Mouse (Mus musculus) hindbrain, postnatal 0 days (tissue): Measurements from ENCODE around the gene Olfr1240. TPM values are rescaled to one million over a fixed set of nuclear protein-coding genes. Genes with fewer than 3 reads are reported as not detected.

Experiments
- ATAC-seq: fragments of 200-750 bp; cut with Nextera tagmentation; 2 replicates; pipeline ENCODE4 v1.8.0; 2017; ENCODE audit warnings: mild to moderate bottlenecking, moderate TSS enrichment, moderate library complexity
- DNase-seq: peaks from one replicate; pipeline ENCODE4 v3.0.0-alpha.2; 2015; ENCODE audit warnings: low spot score
- H3K27ac ChIP-seq: fragments of 300-500 bp; sonication (generic); 2 replicates; pipeline ENCODE4 v1.5.1; 2014; ENCODE audit warnings: mild to moderate bottlenecking
- H3K27me3 ChIP-seq: fragments of 300-500 bp; sonication (generic); 2 replicates; pipeline ENCODE4 v1.6.1; 2014; ENCODE audit warnings: low read length, mixed read lengths; ENCODE audit not compliant: insufficient read depth
- H3K36me3 ChIP-seq: fragments of 300-500 bp; sonication (generic); 2 replicates; pipeline ENCODE4 v1.6.1; 2014; ENCODE audit warnings: low read length, mixed read lengths; ENCODE audit not compliant: insufficient read depth
- H3K4me1 ChIP-seq: fragments of 300-500 bp; sonication (generic); 2 replicates; pipeline ENCODE4 v1.6.1; 2014; ENCODE audit warnings: antibody characterized with exemption, low read length, mixed read lengths; ENCODE audit not compliant: insufficient read depth
- H3K4me2 ChIP-seq: fragments of 300-500 bp; sonication (generic); 2 replicates; pipeline ENCODE4 v1.6.1; 2014; ENCODE audit warnings: low read depth, mild to moderate bottlenecking, low read length, moderate library complexity, mixed read lengths
- H3K4me3 ChIP-seq: fragments of 300-500 bp; sonication (generic); 2 replicates; pipeline ENCODE4 v1.5.1; 2014; ENCODE audit warnings: low read length
- H3K9ac ChIP-seq: fragments of 300-500 bp; sonication (generic); replicated peaks from 2 replicates; pipeline ENCODE4 v1.6.1; 2014; ENCODE audit warnings: mild to moderate bottlenecking, low read length, moderate library complexity, mixed read lengths
- H3K9me3 ChIP-seq: fragments of 300-500 bp; sonication (generic); 2 replicates; pipeline ENCODE4 v1.6.1; 2016; ENCODE audit warnings: low read length, mixed read lengths
- CTCF ChIP-seq: IDR thresholded peaks from 2 replicates; pipeline ENCODE4 v1.5.1; 2016; ENCODE audit warnings: antibody characterized with exemption, control low read depth, low read depth
- WGBS: fragments of 180-500 bp; shearing (Covaris S2); extraction: QIAGEN DNeasy Blood & Tissue Kit; methylation state at CpG from one replicate; pipeline ENCODE4 v1.1.7; 2014; 5-methylcytosine and 5-hydroxymethylcytosine counted together
- polyA plus RNA-seq: library from polyadenylated mRNA; unstranded; fragments of >200 nt; fragmentation: Nextera tagmentation; extraction: Ambion mirVana; gene quantifications from 2 replicates; pipeline ENCODE4 v1.2.1, GENCODE M21; 2015
- total RNA-seq: library from RNA; depleted of rRNA; stranded (reverse); fragments of >200 nt; gene quantifications from 2 replicates; pipeline ENCODE4 v1.2.3, GENCODE M21; 2014; rRNA removed

Olfr1240 gene
- total RNA-seq (not detected in 2 replicates), polyA plus RNA-seq (not detected in 2 replicates)

GRCm38 (mm10) chr2:89442900-89443299 lies at the start of gene Olfr1240:
Gene Olfr1240, minus strand, starts transcription at chr2:89443000.
- Histone ChIP-seq H3K4me1 (no peaks in the 10 kb centered on the region), H3K4me3 (no peak within 1 kb of the TSS), H3K27me3 (no peaks in the 10 kb centered on the region), H3K9me3 (no peaks in the 10 kb centered on the region), H3K27ac (no peak within 1 kb of the TSS), H3K36me3 (no peaks in the 10 kb centered on the region), H3K4me2 (no peak within 1 kb of the TSS), H3K9ac (no peak within 1 kb of the TSS)
- DNase-seq (no peak), ATAC-seq (no peak)
- no peak for TF ChIP-seq CTCF
- WGBS = 85% methylated on average over 3 of the region's 3 CpGs

- no peaks in the 10 kb centered on the region for H3K4me1 ChIP-seq
- H3K27me3 ChIP-seq = no peaks in the 10 kb centered on the region
- H3K9me3 ChIP-seq = no peaks in the 10 kb centered on the region
- no peak within 1 kb of the TSS for H3K9ac ChIP-seq
- no peak within 1 kb of the TSS for H3K4me2 ChIP-seq
- no peak for ATAC-seq
- H3K4me3 ChIP-seq = no peak within 1 kb of the TSS
- DNase-seq = no peak
- H3K36me3 ChIP-seq = no peaks in the 10 kb centered on the region
- TF ChIP-seq CTCF = no peak
- no peak within 1 kb of the TSS for H3K27ac ChIP-seq
Measured at GRCm38 (mm10) chr2:89487026-89487425, 44.2 kb upstream of the Olfr1240 start, which contains the start of gene Olfr1241. Gene Olfr1241, minus strand, starts transcription at chr2:89487126.

- no peaks in the 10 kb centered on the region for H3K36me3 ChIP-seq
- H3K9me3 ChIP-seq = no peaks in the 10 kb centered on the region
- no peaks in the 10 kb centered on the region for H3K27me3 ChIP-seq
- no peak for DNase-seq
- WGBS = 94% methylated on average over 2 of the region's 2 CpGs
- ATAC-seq = no peak
- no peak within 1 kb of the TSS for H3K4me3 ChIP-seq
- no peaks in the 10 kb centered on the region for H3K4me1 ChIP-seq
- H3K9ac ChIP-seq = no peak within 1 kb of the TSS
- H3K27ac ChIP-seq = no peak within 1 kb of the TSS
- no peak within 1 kb of the TSS for H3K4me2 ChIP-seq
- TF ChIP-seq CTCF = no peak
Measured at GRCm38 (mm10) chr2:89420307-89420706, 22.5 kb downstream of the Olfr1240 start, which contains the start of gene Olfr1239. Gene Olfr1239, minus strand, starts transcription at chr2:89420407.

- WGBS = 86% methylated on average over 1 of the region's 1 CpGs
- Histone ChIP-seq H3K4me3 (no peak overlapping the region), H3K27me3 (no peaks in the 10 kb centered on the region), H3K9me3 (no peaks in the 10 kb centered on the region), H3K36me3 (no peaks in the 10 kb centered on the region), H3K9ac (no peak overlapping the region), H3K4me1 (no peaks in the 10 kb centered on the region), H3K4me2 (no peak overlapping the region), H3K27ac (no peak overlapping the region)
- ATAC-seq (no peak), DNase-seq (no peak)
- no peak for TF ChIP-seq CTCF
Measured at GRCm38 (mm10) chr2:89414557-89414956, 28.2 kb downstream of the Olfr1240 start.

DNA sequence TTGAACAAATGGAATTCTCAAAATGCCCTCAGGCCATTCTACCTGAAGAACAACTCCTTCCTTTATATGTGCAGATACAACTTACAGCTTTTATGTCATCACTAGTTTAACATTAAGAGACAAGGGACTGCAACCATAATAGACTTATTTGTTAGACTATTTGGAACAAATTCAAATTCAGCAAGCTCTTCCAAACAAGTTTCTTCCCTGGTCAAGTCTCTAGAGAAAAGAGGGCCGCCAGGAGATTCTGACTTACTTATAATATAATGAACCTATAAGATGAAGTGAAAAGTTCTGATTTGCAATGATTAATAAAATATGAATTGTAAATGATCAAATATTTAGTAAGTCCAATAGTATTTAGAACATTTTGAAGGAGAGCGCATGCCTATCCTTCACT lies 33.2 kb downstream of the Olfr1240 start, which contains the start of gene Olfr1238:
Gene Olfr1238, minus strand, starts transcription at position 101 of the 400 bp plus-strand sequence.
- Histone ChIP-seq H3K27ac (no peak within 1 kb of the TSS), H3K4me1 (no peaks in the 10 kb centered on the region), H3K9me3 (no peaks in the 10 kb centered on the region), H3K9ac (no peak within 1 kb of the TSS), H3K36me3 (no peaks in the 10 kb centered on the region), H3K27me3 (no peaks in the 10 kb centered on the region), H3K4me2 (no peak within 1 kb of the TSS), H3K4me3 (no peak within 1 kb of the TSS)
- WGBS = 93% methylated on average over 2 of the region's 2 CpGs
- no peak for ATAC-seq
- no peak for DNase-seq
- TF ChIP-seq CTCF = no peak

DNA sequence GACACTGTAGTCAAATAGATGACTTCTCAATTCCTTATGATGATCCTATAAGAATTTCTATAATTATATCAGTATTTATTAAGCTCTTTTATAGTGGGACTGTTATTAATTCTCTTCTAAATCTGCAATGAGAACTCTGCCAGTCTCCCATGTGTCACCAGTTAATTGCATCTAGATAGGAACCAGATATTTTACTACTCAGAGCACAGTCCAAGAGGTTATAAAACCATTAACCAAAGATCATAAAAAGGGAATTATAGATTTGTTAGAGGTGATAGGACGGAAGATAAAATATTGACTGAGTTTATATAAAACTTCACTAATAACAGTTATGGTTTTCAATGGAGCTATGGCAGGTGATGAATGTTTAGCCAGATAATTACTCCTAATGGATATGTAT lies 41.9 kb downstream of the Olfr1240 start:
- Histone ChIP-seq H3K9me3 (no peaks in the 10 kb centered on the region), H3K4me1 (no peaks in the 10 kb centered on the region), H3K4me2 (no peak overlapping the region), H3K27ac (no peak overlapping the region), H3K27me3 (no peaks in the 10 kb centered on the region), H3K36me3 (no peaks in the 10 kb centered on the region), H3K9ac (no peak overlapping the region), H3K4me3 (no peak overlapping the region)
- TF ChIP-seq CTCF = no peak
- ATAC-seq (no peak), DNase-seq (no peak)
- WGBS = 87% methylated on average over 1 of the region's 1 CpGs

Other genes starting within 250 kb of the Olfr1240 start
- not detected in 2 replicates for gene Olfr1226, start 243.0 kb downstream of the Olfr1240 start, total RNA-seq
- not detected in 2 replicates for gene Olfr1226, start 243.0 kb downstream of the Olfr1240 start, polyA plus RNA-seq
- not detected in 2 replicates for gene Olfr1228, start 188.9 kb downstream of the Olfr1240 start, total RNA-seq
- gene Olfr1228, start 188.9 kb downstream of the Olfr1240 start, polyA plus RNA-seq = not detected in 2 replicates
- not detected in 2 replicates for gene Olfr1229, start 155.0 kb downstream of the Olfr1240 start, total RNA-seq
- not detected in 2 replicates for gene Olfr1229, start 155.0 kb downstream of the Olfr1240 start, polyA plus RNA-seq
- not detected in 2 replicates for gene Olfr1230, start 145.7 kb downstream of the Olfr1240 start, total RNA-seq
- not detected in 2 replicates for gene Olfr1230, start 145.7 kb downstream of the Olfr1240 start, polyA plus RNA-seq
- gene Olfr1231, start 135.9 kb downstream of the Olfr1240 start, total RNA-seq = not detected in 2 replicates
- gene Olfr1231, start 135.9 kb downstream of the Olfr1240 start, polyA plus RNA-seq = not detected in 2 replicates
- not detected in 2 replicates for gene Olfr1232, start 113.3 kb downstream of the Olfr1240 start, total RNA-seq
- not detected in 2 replicates for gene Olfr1232, start 113.3 kb downstream of the Olfr1240 start, polyA plus RNA-seq
- gene Olfr1233, start 100.6 kb downstream of the Olfr1240 start, total RNA-seq = not detected in 2 replicates
- not detected in 2 replicates for gene Olfr1233, start 100.6 kb downstream of the Olfr1240 start, polyA plus RNA-seq
- not detected in 2 replicates for gene Olfr1234, start 78.1 kb downstream of the Olfr1240 start, total RNA-seq
- not detected in 2 replicates for gene Olfr1234, start 78.1 kb downstream of the Olfr1240 start, polyA plus RNA-seq
- not detected in 2 replicates for gene Olfr1238, start 33.3 kb downstream of the Olfr1240 start, total RNA-seq
- gene Olfr1238, start 33.3 kb downstream of the Olfr1240 start, polyA plus RNA-seq = not detected in 2 replicates
- gene Olfr1239, start 22.6 kb downstream of the Olfr1240 start, total RNA-seq = not detected in 2 replicates
- not detected in 2 replicates for gene Olfr1239, start 22.6 kb downstream of the Olfr1240 start, polyA plus RNA-seq
- gene Olfr1241, start 44.1 kb upstream of the Olfr1240 start, total RNA-seq = not detected in 2 replicates
- gene Olfr1241, start 44.1 kb upstream of the Olfr1240 start, polyA plus RNA-seq = not detected in 2 replicates
- not detected in 2 replicates for gene Olfr1242, start 55.3 kb upstream of the Olfr1240 start, total RNA-seq
- gene Olfr1242, start 55.3 kb upstream of the Olfr1240 start, polyA plus RNA-seq = not detected in 2 replicates
- not detected in 2 replicates for gene Olfr1243, start 88.5 kb upstream of the Olfr1240 start, total RNA-seq
- gene Olfr1243, start 88.5 kb upstream of the Olfr1240 start, polyA plus RNA-seq = not detected in 2 replicates
- gene Olfr1245, start 135.4 kb upstream of the Olfr1240 start, total RNA-seq = not detected in 2 replicates
- gene Olfr1245, start 135.4 kb upstream of the Olfr1240 start, polyA plus RNA-seq = not detected in 2 replicates
- not detected in 2 replicates for gene Olfr1246, start 150.2 kb upstream of the Olfr1240 start, total RNA-seq
- gene Olfr1246, start 150.2 kb upstream of the Olfr1240 start, polyA plus RNA-seq = not detected in 2 replicates
- gene Olfr1247, start 171.1 kb upstream of the Olfr1240 start, total RNA-seq = not detected in 2 replicates
- not detected in 2 replicates for gene Olfr1247, start 171.1 kb upstream of the Olfr1240 start, polyA plus RNA-seq
- gene Olfr1248, start 175.2 kb upstream of the Olfr1240 start, total RNA-seq = not detected in 2 replicates
- gene Olfr1248, start 175.2 kb upstream of the Olfr1240 start, polyA plus RNA-seq = not detected in 2 replicates
- gene Olfr1249, start 192.0 kb upstream of the Olfr1240 start, total RNA-seq = not detected in 2 replicates
- gene Olfr1249, start 192.0 kb upstream of the Olfr1240 start, polyA plus RNA-seq = not detected in 2 replicates
- not detected in 2 replicates for gene Olfr1250, start 218.5 kb upstream of the Olfr1240 start, total RNA-seq
- not detected in 2 replicates for gene Olfr1250, start 218.5 kb upstream of the Olfr1240 start, polyA plus RNA-seq
- not detected in 2 replicates for gene Olfr1251, start 228.9 kb upstream of the Olfr1240 start, total RNA-seq
- gene Olfr1251, start 228.9 kb upstream of the Olfr1240 start, polyA plus RNA-seq = not detected in 2 replicates